Comparison of ENCODE assay signal across 12 mouse cellular contexts in genomic region chr4:126756766-126757165, GRCm38 (mm10). TPM values are rescaled to one million over a fixed set of nuclear protein-coding genes. Genes with fewer than 3 reads are reported as not detected.
DNase-seq lines count a peak whose midpoint lies in the region; ATAC-seq and TF ChIP-seq lines count a peak whose summit lies in the region.
"Had no signal": no experiment of that assay in that cellular context is flagged by ENCODE, and none has a peak within 500 bp of the region (broad histone marks: within the 10 kb centered on the region; RNA-seq: fewer than 3 reads in every experiment).

No protein-coding gene starts in this region.

- H3K27ac ChIP-seq in layer of hippocampus, adult 2 months, result peak overlapping the region; percentile 97
- H3K27ac ChIP-seq: forebrain, embryonic 12.5 days had no signal

- H3K4me3 ChIP-seq in layer of hippocampus, adult 2 months, result no peak overlapping the region
- H3K4me3 ChIP-seq: forebrain, embryonic 12.5 days; myocyte had no signal

- peak; percentile 90 for DNase-seq in cerebellum, adult 11-12 months
- peak; percentile 50 to 62 for DNase-seq in layer of hippocampus, adult 2 months (ENCODE audit: low spot score in 2 of 2)
- DNase-seq in layer of hippocampus, postnatal 14 days (ENCODE audit: low spot score in 2 of 2), result no peak
- peak; percentile 61 for DNase-seq in NIH3T3 (ENCODE audit: low read depth)
- peak; percentile 86 to 93 for DNase-seq in cerebellum, postnatal 25 days
- no peak for DNase-seq in embryo, embryonic 9.5 days (ENCODE audit: extremely low spot score)
- DNase-seq in urinary bladder, adult 18-20 months (ENCODE audit: low spot score in 2 of 2), result no peak
- DNase-seq: retina, postnatal 1 day had no signal

- no peak for ATAC-seq in cerebellum, adult (ENCODE audit: insufficient number of reproducible peaks, low FRiP score, low TSS enrichment)
- ATAC-seq: hindbrain, embryonic 16.5 days had no signal

- no peak for TF ChIP-seq CTCF in layer of hippocampus, adult 2 months (conservative IDR thresholded peaks at IDR 0.05)

RNA-seq across cellular contexts. Expression of gene AU040320, which starts 3.4 kb away (rescaled TPM):
- total RNA-seq in layer of hippocampus, adult 2 months (2021), result 10 to 100 TPM; 68.7 to 72.4 TPM
- 10 to 100 TPM; 59.2 to 59.4 TPM for total RNA-seq in layer of hippocampus, postnatal 14 days (2021)

RNA-seq across cellular contexts. Expression of gene Ncdn, which starts 3.5 kb away (rescaled TPM):
- total RNA-seq in layer of hippocampus, adult 2 months (2021), result 1,000 to 10,000 TPM; 1,998 to 2,007 TPM
- total RNA-seq in layer of hippocampus, postnatal 14 days (2021), result 1,000 to 10,000 TPM; 1,231 to 1,244 TPM

RNA-seq across cellular contexts. Expression of gene Tfap2e, which starts 20.7 kb away (rescaled TPM):
- total RNA-seq in layer of hippocampus, adult 2 months (2021), result under 1 TPM in 1 of 2 experiments, not detected in 1; 0.18 TPM
- not detected for total RNA-seq in layer of hippocampus, postnatal 14 days (2021)

Comparison
In these comparisons a context has a peak if more than half of its experiments do, and no peak if none do; other contexts are left out.
1. DNase-seq: peak in cerebellum, adult 11-12 months (single experiment), layer of hippocampus, adult 2 months (2 of 2), NIH3T3 (single experiment) and cerebellum, postnatal 25 days (2 of 2); none in layer of hippocampus, postnatal 14 days (0 of 2), embryo, embryonic 9.5 days (single experiment) and urinary bladder, adult 18-20 months (0 of 2).